Mouse (Mus musculus) left cerebral cortex, adult 9 months (tissue): ENCODE data around the gene Slc6a13.
A peak's percentile ranks its signal among the peaks of the same experiment; 100 is the strongest.
"Not testable (repeated sequence)": the region's sequence is repeated elsewhere in the genome, so short reads cannot be mapped to it uniquely, and the experiment has no call there.

Experiments
- DNase-seq, 2 experiments: peaks; one replicate each; pipeline ENCODE4 v3.0.0; 2022; ENCODE audit warnings: low spot score in 2 of 2

Gene Slc6a13

DNA sequence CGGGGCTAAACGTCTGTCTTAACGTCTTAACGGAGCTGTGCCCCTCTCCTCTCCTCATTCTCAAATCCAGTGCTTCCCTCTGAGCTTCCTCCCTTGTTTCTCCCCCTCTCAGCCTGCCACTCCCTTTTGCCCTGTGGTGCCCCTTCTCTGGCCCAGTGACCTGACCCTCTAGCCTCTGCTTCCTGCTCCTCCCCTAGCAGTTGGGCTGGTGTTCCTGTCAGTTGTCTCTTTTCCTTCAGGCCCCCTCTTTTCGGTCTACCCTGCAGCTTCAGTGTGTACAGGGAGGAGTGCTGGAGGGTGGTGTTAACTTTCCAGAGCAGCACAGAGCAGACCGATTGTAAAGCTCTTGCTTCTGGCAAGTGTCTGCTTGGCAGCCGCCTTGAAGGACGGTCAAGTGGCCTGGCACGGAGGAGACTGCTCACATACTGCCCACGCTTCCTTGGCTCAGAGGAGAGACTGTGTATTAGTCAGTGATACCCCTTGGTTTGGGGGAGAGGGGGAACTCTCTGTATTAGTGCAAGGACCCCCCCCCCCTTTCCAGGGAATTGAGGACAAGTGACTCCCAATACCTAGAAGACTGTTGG lies 26.6 kb downstream of the Slc6a13 start:
- no peak for DNase-seq

DNA sequence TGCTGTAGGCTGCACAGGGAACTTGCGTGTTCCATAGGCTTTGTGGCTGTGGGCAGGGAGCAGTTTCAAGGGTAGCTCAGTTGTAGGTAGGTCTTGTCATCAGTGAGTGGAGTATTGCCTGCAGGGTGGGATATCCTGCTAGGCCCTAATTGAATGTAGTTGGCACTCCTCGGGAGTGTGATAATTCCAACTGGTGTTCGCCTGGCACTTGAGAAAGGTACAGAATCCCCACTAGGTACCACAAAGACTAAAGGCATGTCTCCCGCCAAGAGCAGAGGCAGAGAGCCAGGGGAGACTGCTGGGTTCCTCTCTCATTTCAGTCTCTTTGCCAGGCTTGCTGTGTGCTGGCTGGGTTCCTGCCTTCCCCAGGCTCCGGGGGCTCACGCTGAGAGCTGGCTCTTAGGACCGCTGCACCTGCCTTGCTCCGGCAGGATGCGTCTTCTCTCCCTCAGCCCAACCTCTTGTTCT lies 28.4 kb downstream of the Slc6a13 start:
- DNase-seq = peak in 1 of 2 experiments; percentile 33

DNA sequence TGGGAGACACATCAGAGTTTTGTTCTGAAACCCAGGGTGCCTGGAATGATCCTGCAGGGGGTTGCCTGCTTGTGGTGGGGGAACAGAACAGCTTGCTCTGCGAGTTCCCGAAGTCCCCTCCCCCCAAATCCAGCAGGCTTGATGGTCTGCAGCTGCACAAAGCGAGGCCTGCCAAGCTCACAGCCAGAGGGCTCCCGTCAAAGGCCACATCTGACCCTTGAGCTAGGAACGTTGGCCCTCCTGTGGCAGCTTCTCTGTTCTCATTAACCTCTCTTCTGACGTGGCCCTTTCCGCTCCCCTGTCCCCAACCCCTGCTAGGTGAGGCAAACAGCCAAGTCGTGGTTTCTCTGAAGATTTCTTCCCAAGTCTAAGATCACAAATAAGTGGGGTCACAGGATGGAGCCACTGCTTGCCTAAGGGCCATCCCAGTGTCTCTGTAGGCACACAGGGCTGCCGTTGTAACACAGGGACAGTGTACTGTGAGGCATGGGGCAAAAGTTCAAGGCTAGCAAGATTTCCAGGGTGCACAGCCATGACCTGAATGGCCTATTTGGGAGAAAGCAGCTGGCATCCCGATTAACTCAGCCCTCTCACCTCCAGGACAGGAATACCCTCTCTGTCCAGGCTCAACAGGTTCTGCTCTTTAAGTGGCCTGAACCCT lies 30.0 kb downstream of the Slc6a13 start:
- DNase-seq = peak in 1 of 2 experiments; percentile 9

DNA sequence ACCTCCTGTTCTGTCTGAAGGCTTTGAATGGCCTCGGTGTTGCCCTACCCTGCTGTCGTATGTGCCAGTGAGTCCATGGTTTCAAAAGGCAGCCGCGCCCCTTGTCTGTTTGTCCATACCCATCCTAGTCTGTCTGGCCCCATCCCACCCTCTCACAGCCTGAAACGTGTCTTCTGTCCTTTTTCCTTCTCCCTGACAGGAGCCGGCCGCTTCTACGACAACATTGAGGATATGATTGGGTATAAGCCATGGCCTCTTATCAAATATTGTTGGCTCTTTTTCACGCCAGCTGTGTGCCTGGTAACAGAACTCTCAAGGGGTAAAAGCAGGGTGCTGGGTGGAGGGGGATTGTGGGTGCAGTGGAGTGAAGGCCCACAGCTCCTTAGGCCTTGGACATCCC lies 35.8 kb downstream of the Slc6a13 start:
- no peak for DNase-seq

GRCm38 (mm10) chr6:121336558-121336957 lies 36.5 kb downstream of the Slc6a13 start:
- DNase-seq = no peak

GRCm38 (mm10) chr6:121337229-121337628 lies 37.2 kb downstream of the Slc6a13 start:
- no peak for DNase-seq

GRCm38 (mm10) chr6:121337770-121338518 lies 37.9 kb downstream of the Slc6a13 start:
- peak; percentile 30 to 89 for DNase-seq

- no peak for DNase-seq
Observed at GRCm38 (mm10) chr6:121338519-121338896, 38.5 kb downstream of the Slc6a13 start.

- no peak for DNase-seq
Observed at GRCm38 (mm10) chr6:121341650-121342049, 41.6 kb downstream of the Slc6a13 start.

GRCm38 (mm10) chr6:121343026-121343770 lies 43.2 kb downstream of the Slc6a13 start, which contains the start of gene Slc6a12:
Gene Slc6a12 (plus strand): TSS chr6:121343076.
- DNase-seq = no peak

DNA sequence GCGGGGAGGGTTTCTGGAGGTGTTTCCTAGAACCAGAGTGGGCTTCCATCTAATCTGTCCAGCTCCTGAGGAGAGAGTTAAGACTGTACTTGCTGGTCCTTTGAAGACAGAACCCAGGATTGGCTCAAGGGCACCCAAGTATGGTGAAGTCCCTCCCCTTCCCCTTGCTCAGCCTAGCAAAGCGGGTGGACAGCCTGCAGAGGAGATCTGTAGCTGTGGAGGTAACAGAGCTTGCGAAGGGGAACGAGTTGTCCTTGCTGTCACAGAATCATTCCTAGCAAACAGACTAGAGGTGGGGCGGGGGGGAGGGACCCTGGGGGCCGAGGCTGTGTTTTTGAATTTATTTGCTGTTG lies 43.7 kb downstream of the Slc6a13 start:
- DNase-seq = no peak

DNA sequence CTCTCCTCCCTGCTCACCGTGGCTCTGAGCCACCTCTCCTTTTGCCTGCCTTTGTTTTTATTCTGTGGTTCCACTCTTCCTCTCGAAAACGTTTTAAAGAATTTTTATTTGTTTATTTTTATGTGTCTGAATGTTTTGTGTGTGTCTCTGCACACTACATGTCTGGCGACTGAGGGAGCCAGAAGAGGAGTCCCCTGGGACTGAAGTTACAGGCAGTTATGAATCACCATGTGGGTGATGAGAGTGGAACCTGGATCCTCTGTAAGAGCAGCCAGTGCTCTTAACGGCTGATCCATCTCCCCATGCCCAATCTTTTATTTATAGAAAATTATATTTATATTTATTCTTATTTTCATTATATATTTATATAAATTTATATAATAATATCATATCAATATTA lies 44.3 kb downstream of the Slc6a13 start:
- DNase-seq = no peak

DNA sequence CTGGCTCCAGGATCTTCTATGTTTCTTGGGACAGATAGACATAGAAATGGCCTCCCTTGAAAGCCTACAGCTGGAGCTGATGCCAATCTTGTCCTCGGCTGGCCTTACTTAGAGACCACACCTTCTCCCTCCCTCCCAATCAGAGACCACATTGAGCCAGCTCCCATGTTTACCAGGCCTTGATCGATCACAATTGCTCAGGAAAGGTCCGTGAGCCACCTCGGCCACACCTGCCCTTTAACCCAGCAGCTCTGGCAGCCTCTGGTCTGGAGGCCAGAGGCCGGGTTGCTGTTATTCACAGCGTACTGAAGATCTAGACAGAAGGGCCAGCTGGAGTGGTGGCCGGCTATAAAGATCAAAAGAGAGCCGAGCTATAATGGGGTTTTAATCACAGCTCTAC lies 46.4 kb downstream of the Slc6a13 start:
- DNase-seq = no peak

GRCm38 (mm10) chr6:121352276-121352675 lies 52.2 kb downstream of the Slc6a13 start:
- no peak for DNase-seq

DNA sequence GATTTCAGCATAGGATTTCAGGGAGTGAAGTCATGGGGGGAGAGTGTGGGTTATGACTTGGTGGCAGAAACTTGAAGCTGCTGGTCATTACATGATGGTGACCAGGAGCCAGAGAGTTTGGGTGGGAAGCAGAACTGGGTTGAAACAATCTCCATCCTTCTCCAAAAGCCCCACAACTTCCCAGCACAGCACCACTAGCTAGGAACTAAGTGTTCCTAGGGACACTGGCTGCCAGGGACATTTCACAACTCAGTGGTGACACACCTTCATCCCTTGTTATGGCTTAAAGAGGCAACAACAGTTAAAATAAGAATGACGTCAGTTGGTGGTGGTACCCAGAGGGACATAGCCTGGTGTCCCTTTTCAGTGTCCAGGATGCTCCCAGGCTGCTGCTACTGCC lies 56.0 kb downstream of the Slc6a13 start:
- DNase-seq = no peak

DNA sequence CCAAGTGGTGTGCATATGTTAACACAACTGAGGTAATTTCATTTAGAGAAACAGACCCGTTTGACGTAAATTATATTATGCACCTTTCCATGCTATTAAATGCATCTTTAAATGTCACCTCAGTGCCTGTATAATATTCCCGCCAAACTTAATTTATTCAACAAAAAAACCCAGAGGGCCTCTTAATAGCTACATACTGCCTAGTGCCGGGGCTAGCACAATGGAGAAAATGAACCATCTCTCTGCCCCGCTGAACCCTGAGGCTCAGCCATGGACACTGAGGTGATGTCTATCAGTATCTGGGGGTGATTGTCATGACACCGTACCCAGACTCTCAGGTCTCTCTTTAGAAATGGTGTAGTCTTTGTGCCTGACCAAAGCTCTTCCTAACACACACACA lies 57.2 kb downstream of the Slc6a13 start:
- no peak for DNase-seq

GRCm38 (mm10) chr6:121363061-121363460 lies 63.0 kb downstream of the Slc6a13 start:
- DNase-seq = no peak

GRCm38 (mm10) chr6:121363956-121364355 lies 63.9 kb downstream of the Slc6a13 start:
- no peak for DNase-seq

DNA sequence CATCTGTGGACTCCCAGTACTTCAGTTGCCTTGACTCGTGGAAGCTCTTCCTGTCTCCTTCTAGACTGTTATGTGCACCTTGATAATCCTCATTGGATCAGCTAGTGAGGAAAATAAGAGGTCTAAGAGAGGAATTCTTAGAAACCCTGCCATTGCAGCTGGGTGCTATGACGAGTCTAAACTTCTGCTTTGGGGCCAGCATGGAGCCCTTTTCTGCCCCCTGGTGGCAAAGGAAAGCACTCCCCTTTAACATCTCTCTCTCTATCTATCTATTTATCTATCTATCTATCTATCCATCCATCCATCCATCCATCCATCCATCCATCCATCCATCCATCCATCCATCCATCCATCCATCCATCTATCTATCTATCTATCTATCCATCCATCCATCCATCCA lies 66.5 kb downstream of the Slc6a13 start:
- not testable (repeated sequence) for DNase-seq

DNA sequence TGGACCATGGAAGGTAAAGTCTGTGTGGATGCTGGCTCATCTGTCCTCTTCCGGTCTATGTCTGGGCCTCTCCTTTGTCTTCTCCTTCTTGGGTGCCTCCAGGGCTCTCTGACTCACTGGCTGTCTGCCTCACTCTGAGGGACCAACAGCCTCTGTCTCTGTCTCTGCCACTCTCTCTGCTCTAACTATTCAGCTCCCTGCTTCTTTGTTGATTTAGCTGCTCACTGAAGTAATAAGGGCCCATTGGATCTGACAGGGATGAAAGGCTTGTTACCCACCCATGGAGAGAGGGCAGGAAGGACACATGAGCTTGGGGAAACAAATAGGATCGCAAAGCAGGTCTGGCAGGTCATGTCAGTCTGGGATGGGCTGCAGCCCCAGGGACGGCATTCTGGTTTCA lies 67.1 kb downstream of the Slc6a13 start:
- DNase-seq = no peak

- DNase-seq = peak in 1 of 2 experiments; percentile 21
Observed at GRCm38 (mm10) chr6:121371197-121371980, 71.4 kb downstream of the Slc6a13 start.
